Mouse (Mus musculus): ENCODE measurements around the gene Ajm1. TPM values are rescaled to one million over a fixed set of nuclear protein-coding genes. Genes with fewer than 3 reads are reported as not detected.
A peak's percentile ranks its signal among the peaks of the same experiment; 100 is the strongest.

The Ajm1 gene
- total and polyA plus RNA-seq, 2 experiments from 2014 or later, result not detected

DNA sequence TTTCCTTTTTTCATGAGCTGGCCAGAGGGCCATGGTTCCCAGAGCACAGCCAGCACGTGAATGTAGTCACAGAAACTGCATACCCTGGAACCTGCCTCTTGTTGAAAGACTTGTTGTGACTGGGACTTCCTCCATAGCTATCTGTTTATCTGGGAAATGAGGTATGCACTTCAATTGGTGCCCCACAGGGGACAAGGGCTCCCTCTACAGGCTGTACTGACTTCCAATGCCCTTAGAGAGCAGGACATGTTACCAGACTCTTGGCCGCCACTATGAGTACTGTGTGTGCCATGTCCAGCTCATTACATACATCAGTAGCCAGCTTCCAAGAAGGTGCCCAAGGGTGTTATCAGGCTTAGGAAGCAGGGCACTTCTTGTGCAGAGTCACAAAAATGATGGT is 10.3 kb upstream of the Ajm1 start:
- Histone ChIP-seq H3K9ac (replicated peaks; ENCODE audit: low read depth, low read length) (no peak overlapping the region), H3K27ac (ENCODE audit: low read depth) (no peak overlapping the region), H3K36me3 (replicated peaks; ENCODE audit: control insufficient read depth, insufficient read depth, low read length) (peaks cover 67% of the 10 kb centered on the region), H3K4me3 (ENCODE audit: low read depth, low read length) (no peak overlapping the region), H3K4me2 (ENCODE audit: low read depth, low read length) (no peak overlapping the region), H3K27me3 (ENCODE audit: control insufficient read depth, insufficient read depth, low read length) (no peaks in the 10 kb centered on the region), H3K9me3 (replicated peaks; ENCODE audit: control insufficient read depth, low read length) (no peaks in the 10 kb centered on the region), H3K4me1 (ENCODE audit: control insufficient read depth, insufficient read depth) (peaks cover 9% of the 10 kb centered on the region)
- 88% methylated on average over 2 of the region's 2 CpGs for whole genome bisulfite sequencing
- no peak for DNase-seq (ENCODE audit: low spot score)
- TF ChIP-seq CTCF (IDR thresholded peaks at IDR 0.05; ENCODE audit: low read depth) (peak; percentile 25; the same call in 1 of the 2 replicates), EP300 (IDR thresholded peaks at IDR 0.05; ENCODE audit: low read depth) (no peak)
- ATAC-seq (ENCODE audit: insufficient read depth, low read depth), result no peak

DNA sequence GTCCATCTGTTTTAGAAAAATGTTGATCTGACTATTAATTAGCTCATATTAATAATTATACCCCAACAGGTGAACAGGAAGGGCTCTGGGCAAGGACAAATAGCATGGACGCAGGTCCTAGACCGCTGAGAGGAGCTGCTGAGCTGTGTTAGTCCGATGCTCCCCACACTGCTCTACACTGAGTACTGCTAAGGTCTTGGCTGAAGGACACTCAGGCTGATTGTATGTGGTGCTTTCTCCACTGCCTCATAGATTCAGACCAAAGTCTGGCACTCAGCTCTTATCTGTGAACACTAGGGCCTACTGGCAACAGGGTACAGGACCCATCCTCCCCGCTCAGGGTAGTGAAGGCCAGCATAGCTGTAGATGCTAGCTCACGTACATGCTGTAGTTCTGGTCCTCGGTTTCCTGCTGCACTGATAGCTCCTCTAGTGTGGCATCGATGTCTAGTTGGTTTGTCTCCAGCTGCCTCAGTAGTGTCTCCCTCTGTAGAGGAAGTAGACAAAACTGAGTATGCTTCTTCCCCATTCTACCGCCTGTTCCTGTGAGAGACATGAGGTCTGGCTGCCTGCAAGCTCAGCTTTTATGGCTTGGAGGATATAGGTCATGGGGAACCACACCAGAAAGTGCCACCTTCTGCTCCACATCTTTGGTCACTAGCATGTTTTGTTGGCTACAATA is 6.8 kb upstream of the Ajm1 start:
- no peak overlapping the region for H3K27ac ChIP-seq (ENCODE audit: low read depth)
- H3K9me3 ChIP-seq (replicated peaks; ENCODE audit: control insufficient read depth, low read length), result no peaks in the 10 kb centered on the region
- no peak overlapping the region for H3K9ac ChIP-seq (replicated peaks; ENCODE audit: low read depth, low read length)
- H3K4me2 ChIP-seq (ENCODE audit: low read depth, low read length), result no peak overlapping the region
- no peak for TF ChIP-seq EP300 (IDR thresholded peaks at IDR 0.05; ENCODE audit: low read depth)
- TF ChIP-seq CTCF (IDR thresholded peaks at IDR 0.05; ENCODE audit: low read depth), result 0 out of 2 replicates have a peak, but pooled peaks have one; percentile 18
- H3K4me1 ChIP-seq (ENCODE audit: control insufficient read depth, insufficient read depth), result peaks cover 12% of the 10 kb centered on the region
- peak; percentile 52 for ATAC-seq (ENCODE audit: insufficient read depth, low read depth)
- WGBS, result 78% methylated on average over 8 of the region's 8 CpGs
- no peak overlapping the region for H3K4me3 ChIP-seq (ENCODE audit: low read depth, low read length)
- DNase-seq (ENCODE audit: low spot score), result peak; percentile 19
- H3K27me3 ChIP-seq (ENCODE audit: control insufficient read depth, insufficient read depth, low read length), result no peaks in the 10 kb centered on the region
- peaks cover 59% of the 10 kb centered on the region for H3K36me3 ChIP-seq (replicated peaks; ENCODE audit: control insufficient read depth, insufficient read depth, low read length)

DNA sequence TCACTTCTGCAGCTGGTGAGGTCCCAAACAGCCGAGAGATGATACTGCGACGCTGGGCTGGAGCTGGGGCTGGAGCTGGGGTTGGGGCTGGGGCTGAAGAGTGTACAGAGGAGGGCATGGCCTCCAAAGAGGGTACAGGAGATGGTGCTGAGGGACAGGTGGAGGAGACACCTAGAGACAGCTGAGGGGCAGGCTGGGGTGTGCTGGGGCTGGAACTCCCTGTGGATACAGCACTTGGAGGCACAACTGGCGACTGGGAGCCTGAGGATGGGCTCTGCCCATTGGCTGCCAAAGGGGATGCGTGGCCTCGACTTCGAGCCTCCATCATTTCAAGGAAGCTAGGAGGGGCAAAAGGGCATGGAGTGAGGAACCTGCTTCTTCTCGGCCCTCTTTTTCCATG is 5.7 kb upstream of the Ajm1 start:
- DNase-seq (ENCODE audit: low spot score) (no peak), ATAC-seq (ENCODE audit: insufficient read depth, low read depth) (peak; percentile 1; the same call in 1 of the 2 replicates)
- 85% methylated on average over 8 of the region's 8 CpGs for WGBS
- H3K4me1 ChIP-seq (ENCODE audit: control insufficient read depth, insufficient read depth), result peaks cover 17% of the 10 kb centered on the region
- no peak overlapping the region for H3K27ac ChIP-seq (ENCODE audit: low read depth)
- H3K27me3 ChIP-seq (ENCODE audit: control insufficient read depth, insufficient read depth, low read length), result no peaks in the 10 kb centered on the region
- TF ChIP-seq EP300 (IDR thresholded peaks at IDR 0.05; ENCODE audit: low read depth), result no peak
- no peak for TF ChIP-seq CTCF (IDR thresholded peaks at IDR 0.05; ENCODE audit: low read depth)
- H3K9ac ChIP-seq (replicated peaks; ENCODE audit: low read depth, low read length), result no peak overlapping the region
- no peak overlapping the region; the same call in 1 of the 2 replicates for H3K4me2 ChIP-seq (ENCODE audit: low read depth, low read length)
- H3K36me3 ChIP-seq (replicated peaks; ENCODE audit: control insufficient read depth, insufficient read depth, low read length), result peaks cover 55% of the 10 kb centered on the region
- no peak overlapping the region for H3K4me3 ChIP-seq (ENCODE audit: low read depth, low read length)
- no peaks in the 10 kb centered on the region for H3K9me3 ChIP-seq (replicated peaks; ENCODE audit: control insufficient read depth, low read length)

DNA sequence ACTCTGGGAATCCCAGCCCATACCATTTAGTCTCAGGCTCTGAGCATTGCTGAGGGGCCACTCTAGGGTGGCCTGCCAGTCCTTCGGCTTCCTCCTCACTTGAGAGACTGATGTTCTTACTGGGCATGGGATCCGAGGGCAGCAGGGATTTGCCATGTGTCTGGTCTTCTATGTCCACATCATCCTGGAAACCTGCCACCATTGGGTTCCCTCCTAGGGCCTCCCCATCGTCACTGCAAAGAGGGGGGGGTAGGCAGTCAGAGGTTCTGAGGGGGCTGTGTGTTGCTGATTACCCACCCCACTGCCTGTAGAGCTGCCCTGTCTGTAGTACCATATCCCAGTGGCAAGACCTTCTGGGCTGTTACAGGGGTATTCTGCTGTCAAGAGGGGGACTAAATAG is 4.0 kb upstream of the Ajm1 start:
- Histone ChIP-seq H3K9me3 (replicated peaks; ENCODE audit: control insufficient read depth, low read length) (no peaks in the 10 kb centered on the region), H3K36me3 (replicated peaks; ENCODE audit: control insufficient read depth, insufficient read depth, low read length) (peaks cover 38% of the 10 kb centered on the region), H3K27me3 (ENCODE audit: control insufficient read depth, insufficient read depth, low read length) (peaks cover 8% of the 10 kb centered on the region), H3K4me2 (ENCODE audit: low read depth, low read length) (no peak overlapping the region), H3K4me3 (ENCODE audit: low read depth, low read length) (no peak overlapping the region), H3K4me1 (ENCODE audit: control insufficient read depth, insufficient read depth) (peaks cover 28% of the 10 kb centered on the region), H3K27ac (ENCODE audit: low read depth) (no peak overlapping the region), H3K9ac (replicated peaks; ENCODE audit: low read depth, low read length) (no peak overlapping the region)
- TF ChIP-seq EP300 (IDR thresholded peaks at IDR 0.05; ENCODE audit: low read depth) (no peak), CTCF (IDR thresholded peaks at IDR 0.05; ENCODE audit: low read depth) (no peak)
- no peak for ATAC-seq (ENCODE audit: insufficient read depth, low read depth)
- 66% methylated on average over 3 of the region's 3 CpGs for WGBS
- no peak for DNase-seq (ENCODE audit: low spot score)

DNA sequence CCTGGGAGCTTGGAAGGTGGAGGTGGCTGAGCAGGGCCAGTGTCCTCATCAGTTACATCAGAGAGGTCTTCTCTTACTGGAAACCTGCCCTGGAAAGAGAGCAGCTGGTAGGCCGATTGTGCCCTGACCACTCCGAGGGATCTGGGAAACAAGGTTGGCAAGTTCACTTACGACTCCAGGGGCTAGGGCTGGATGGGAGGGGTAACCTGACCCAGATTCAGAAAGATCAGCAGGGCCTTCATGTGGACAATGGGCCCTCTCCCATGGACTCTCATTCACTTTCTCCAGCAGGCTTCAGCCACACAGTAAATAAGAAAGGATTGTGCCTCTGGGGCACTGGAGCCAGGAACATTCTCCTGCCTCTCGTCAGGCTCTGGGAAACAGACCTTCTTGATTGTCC is 3.3 kb upstream of the Ajm1 start:
- Histone ChIP-seq H3K4me3 (ENCODE audit: low read depth, low read length) (no peak overlapping the region), H3K27me3 (ENCODE audit: control insufficient read depth, insufficient read depth, low read length) (peaks cover 15% of the 10 kb centered on the region), H3K36me3 (replicated peaks; ENCODE audit: control insufficient read depth, insufficient read depth, low read length) (peaks cover 31% of the 10 kb centered on the region), H3K27ac (ENCODE audit: low read depth) (no peak overlapping the region), H3K4me2 (ENCODE audit: low read depth, low read length) (no peak overlapping the region), H3K4me1 (ENCODE audit: control insufficient read depth, insufficient read depth) (peaks cover 32% of the 10 kb centered on the region), H3K9me3 (replicated peaks; ENCODE audit: control insufficient read depth, low read length) (no peaks in the 10 kb centered on the region), H3K9ac (replicated peaks; ENCODE audit: low read depth, low read length) (no peak overlapping the region)
- no peak for DNase-seq (ENCODE audit: low spot score)
- TF ChIP-seq EP300 (IDR thresholded peaks at IDR 0.05; ENCODE audit: low read depth) (no peak), CTCF (IDR thresholded peaks at IDR 0.05; ENCODE audit: low read depth) (no peak)
- ATAC-seq (ENCODE audit: insufficient read depth, low read depth), result no peak
- 84% methylated on average over 4 of the region's 4 CpGs for WGBS

DNA sequence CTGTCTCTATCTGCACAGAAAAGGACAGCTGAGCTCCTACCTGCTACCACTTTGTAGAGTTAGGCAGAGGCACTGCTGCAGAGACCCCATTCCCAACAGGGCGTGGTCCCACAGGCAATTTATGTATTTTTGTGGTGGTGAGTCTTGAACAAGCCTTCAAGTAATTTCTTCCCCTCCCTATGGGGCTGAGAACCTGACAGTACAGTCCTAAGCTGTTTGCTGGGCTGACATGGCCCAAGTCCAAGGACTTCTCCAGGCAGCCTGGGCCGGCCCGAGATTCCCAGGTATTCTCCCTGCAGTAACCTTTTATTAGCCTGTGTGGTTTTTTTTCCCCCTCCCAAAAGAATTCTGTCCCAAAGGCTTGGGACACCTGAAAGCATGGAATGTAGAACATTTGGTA is 2.6 kb upstream of the Ajm1 start:
- TF ChIP-seq EP300 (IDR thresholded peaks at IDR 0.05; ENCODE audit: low read depth) (no peak), CTCF (IDR thresholded peaks at IDR 0.05; ENCODE audit: low read depth) (no peak)
- H3K27ac ChIP-seq (ENCODE audit: low read depth), result no peak overlapping the region
- H3K4me2 ChIP-seq (ENCODE audit: low read depth, low read length), result no peak overlapping the region
- H3K36me3 ChIP-seq (replicated peaks; ENCODE audit: control insufficient read depth, insufficient read depth, low read length), result peaks cover 29% of the 10 kb centered on the region
- WGBS, result 79% methylated on average over 3 of the region's 3 CpGs
- H3K4me3 ChIP-seq (ENCODE audit: low read depth, low read length), result no peak overlapping the region
- no peak overlapping the region for H3K9ac ChIP-seq (replicated peaks; ENCODE audit: low read depth, low read length)
- H3K9me3 ChIP-seq (replicated peaks; ENCODE audit: control insufficient read depth, low read length), result no peaks in the 10 kb centered on the region
- DNase-seq (ENCODE audit: low spot score) (no peak), ATAC-seq (ENCODE audit: insufficient read depth, low read depth) (no peak)
- H3K27me3 ChIP-seq (ENCODE audit: control insufficient read depth, insufficient read depth, low read length), result peaks cover 22% of the 10 kb centered on the region
- H3K4me1 ChIP-seq (ENCODE audit: control insufficient read depth, insufficient read depth), result peaks cover 36% of the 10 kb centered on the region
